Mouse (Mus musculus) C2C12 (cell line): ENCODE measurements around the gene B3gnt2.

ENCODE experiments used
- CTCF ChIP-seq: IDR thresholded peaks from one replicate; pipeline ENCODE4 v1.5.1; 2011; ENCODE audit not compliant: control insufficient read depth, insufficient read depth, insufficient read length
- FOSL1 ChIP-seq: IDR thresholded peaks from one replicate; pipeline ENCODE4 v1.8.0; 2011; ENCODE audit warnings: mild to moderate bottlenecking, low read length; ENCODE audit not compliant: poor library complexity, insufficient read depth, severe bottlenecking
- MAX ChIP-seq: IDR thresholded peaks from one replicate; pipeline ENCODE4 v1.6.1; 2011; ENCODE audit warnings: mild to moderate bottlenecking, control low read depth
- USF1 ChIP-seq: IDR thresholded peaks from one replicate; pipeline ENCODE4 v1.6.1; 2011; ENCODE audit warnings: low read depth, mild to moderate bottlenecking, control low read depth, moderate library complexity

DNA sequence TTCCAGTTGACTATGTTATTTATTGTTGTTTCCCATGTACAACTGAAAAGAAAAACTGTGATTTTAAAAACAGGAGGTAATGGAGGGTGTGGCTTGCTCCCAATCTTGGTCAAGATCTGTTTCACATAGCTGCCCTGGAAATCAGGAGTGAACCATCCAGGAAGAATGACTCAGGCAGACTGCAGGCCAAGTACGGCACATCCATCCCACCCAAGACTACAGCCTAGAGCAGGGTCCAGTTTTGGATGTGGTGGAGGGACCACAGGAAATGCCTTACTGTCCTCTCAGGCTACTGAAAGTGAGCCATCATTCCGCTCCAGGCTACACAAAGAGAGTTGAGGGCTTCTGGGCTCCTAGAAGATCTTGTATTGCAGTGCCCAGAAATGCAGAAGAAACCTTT is 80.0 kb downstream of the B3gnt2 start:
- TF ChIP-seq CTCF, result no peak
- TF ChIP-seq MAX, result no peak
- no peak for TF ChIP-seq USF1
- no peak for TF ChIP-seq FOSL1
